Mouse (Mus musculus): ENCODE measurements at regions not wholly inside any gene's neighbourhood (a gene's known extent, or its start where the extent isn't known, plus 50 kb on each side); places are given as distances from the start of the nearest gene placed in this dataset.

- no peak for TF ChIP-seq ZNF384 (IDR thresholded peaks at IDR 0.05; ENCODE audit: low read depth, low read length)
- TF ChIP-seq CHD2 (IDR thresholded peaks at IDR 0.05; ENCODE audit: low read depth, low read length), result no peak
- no peak for TF ChIP-seq MAFK (IDR thresholded peaks at IDR 0.05; ENCODE audit: insufficient read depth, low read depth, low read length)
Measured at GRCm38 (mm10) chr9:5496837-5497236, 151.6 kb downstream of the Casp12 start.

All from ES-E14 (cell line).